Mouse (Mus musculus) brain, embryonic 14.5 days (tissue): ENCODE results near the gene Nab2.

Experiments
- CTCF ChIP-seq: fragments of 200-500 bp; IDR thresholded peaks from 2 replicates; pipeline ENCODE4 v1.5.1; 2012; ENCODE audit warnings: inconsistent platforms, mild to moderate bottlenecking, moderate library complexity, borderline replicate concordance; ENCODE audit not compliant: insufficient read depth, insufficient read length; ENCODE audit errors: extremely low read depth
- POLR2A ChIP-seq: fragments of 200-500 bp; IDR thresholded peaks from 2 replicates; pipeline ENCODE4 v1.6.1; 2012; ENCODE audit warnings: mild to moderate bottlenecking, inconsistent platforms, borderline replicate concordance; ENCODE audit not compliant: poor library complexity, insufficient read depth, insufficient read length, severe bottlenecking; ENCODE audit errors: extremely low read depth

DNA sequence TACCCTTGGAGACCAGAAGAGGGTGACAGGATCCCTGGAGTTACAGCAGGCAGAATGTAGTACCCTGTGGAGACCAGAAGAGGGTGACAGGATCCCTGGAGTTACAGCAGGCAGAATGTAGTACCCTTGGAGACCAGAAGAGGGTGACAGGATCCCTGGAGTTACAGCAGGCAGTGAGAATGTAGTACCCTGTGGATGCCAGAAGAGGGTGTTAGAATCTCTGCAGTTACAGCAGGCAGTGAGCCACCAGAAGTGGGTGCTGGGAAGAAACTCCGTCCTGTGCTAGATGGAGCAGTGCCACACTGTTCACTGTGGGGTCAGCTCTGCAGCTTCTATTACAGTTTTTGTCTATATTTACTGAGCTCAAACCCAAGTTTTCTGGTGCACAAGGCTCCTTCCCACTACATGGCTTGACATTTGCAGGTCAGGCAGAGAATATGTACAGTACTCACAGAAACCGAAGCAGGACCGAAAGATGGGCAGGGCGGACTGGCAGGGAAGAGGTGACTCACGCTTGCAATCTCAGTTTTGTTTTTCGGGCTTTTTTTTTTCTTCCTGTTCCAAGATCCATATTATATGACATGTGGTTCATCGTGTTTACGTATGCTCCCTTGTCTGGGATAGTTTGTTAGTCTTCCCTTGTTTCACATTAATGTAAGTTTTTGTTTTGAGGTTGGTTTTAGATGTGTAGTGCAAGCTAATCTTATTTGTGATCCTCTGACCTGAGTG lies 6.6 kb upstream of the Nab2 start:
- TF ChIP-seq CTCF = peak; percentile 75; the same call in 1 of the 2 replicates
- no peak for TF ChIP-seq POLR2A
